Mouse (Mus musculus) myocyte (in vitro differentiated cells): Measurements from ENCODE around the gene Zscan22.

Experiments
- E2F4 ChIP-seq: IDR thresholded peaks from one replicate; pipeline ENCODE4 v1.6.1; 2011; ENCODE audit warnings: mild to moderate bottlenecking, control low read depth, moderate library complexity; ENCODE audit not compliant: insufficient read depth
- MAX ChIP-seq: IDR thresholded peaks from one replicate; pipeline ENCODE4 v1.6.1; 2011; ENCODE audit warnings: low read depth, mild to moderate bottlenecking, control low read depth
- MYOD1 ChIP-seq, 3 experiments: IDR thresholded peaks; one replicate each; pipeline ENCODE4 v1.6.1; 2011; ENCODE audit warnings: control low read depth in 2 of 3, low read depth in 2 of 3, mild to moderate bottlenecking in 2 of 3, moderate library complexity in 1 of 3; ENCODE audit not compliant: insufficient read length in 2 of 3, control insufficient read depth in 1 of 3
- POLR2A ChIP-seq: IDR thresholded peaks from one replicate; pipeline ENCODE4 v1.6.1; 2011; ENCODE audit warnings: low read depth, mild to moderate bottlenecking, control low read depth, moderate library complexity; ENCODE audit not compliant: insufficient read length
- POLR2AphosphoS2 ChIP-seq: IDR thresholded peaks from one replicate; pipeline ENCODE4 v1.6.1; 2011; ENCODE audit warnings: low read depth, control low read depth; ENCODE audit not compliant: insufficient read length

DNA sequence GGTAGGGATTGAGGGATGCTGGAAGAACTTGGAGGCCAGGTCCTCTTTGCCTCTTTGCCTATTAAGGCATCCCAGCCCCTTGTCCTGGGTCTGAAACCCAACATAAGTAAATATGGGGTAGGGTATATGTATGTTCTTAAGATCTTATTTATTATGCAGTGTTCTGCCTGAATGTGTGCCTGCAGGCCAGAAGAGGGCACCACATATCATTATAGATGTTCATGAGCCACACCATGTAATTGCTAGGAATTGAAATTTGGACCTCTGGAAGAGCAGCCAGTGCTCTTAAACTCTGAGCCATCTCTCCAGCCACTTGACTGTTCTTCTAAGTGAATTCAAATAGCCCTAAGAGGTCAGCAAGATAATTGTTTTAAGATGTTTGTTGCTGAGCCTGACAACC lies 15.9 kb downstream of the Zscan22 start:
- no peak for TF ChIP-seq E2F4
- TF ChIP-seq MAX, result no peak
- no peak for TF ChIP-seq POLR2A
- TF ChIP-seq MYOD1 (IDR thresholded peaks at IDR 0.05; ENCODE audit: control insufficient read depth in 1 of 3, insufficient read length in 2 of 3, low read depth in 2 of 3), result no peak
- no peak for TF ChIP-seq POLR2AphosphoS2
